Mouse (Mus musculus) erythroid progenitor cell, adult 5-6 weeks (primary cell): ENCODE results near the gene 3425401B19Rik. TPM values are rescaled to one million over a fixed set of nuclear protein-coding genes. Genes with fewer than 3 reads are reported as not detected.
A peak's percentile ranks its signal among the peaks of the same experiment; 100 is the strongest.

ENCODE experiments used
- ATAC-seq: replicated peaks from 2 replicates; pipeline ENCODE4 v1.8.0; 2016; ENCODE audit warnings: moderate number of reproducible peaks, mild to moderate bottlenecking, moderate TSS enrichment, inconsistent platforms; ENCODE audit not compliant: poor library complexity, low FRiP score, severe bottlenecking
- total RNA-seq, 2 experiments: library from RNA; stranded (forward) in 1 of 2; stranded (reverse) in 1 of 2; fragments of 150-400 nt in 1 of 2; fragments of 186-747, 209-891 nt in 1 of 2; gene quantifications; 2 replicates each; pipeline versions ENCODE4 v1.2.3 to v1.2.4; 2015 to 2017; ENCODE audit warnings: low replicate concordance in 2 of 2

The 3425401B19Rik gene
- total RNA-seq (2015; ENCODE audit: low replicate concordance) (not detected in 2 replicates), total RNA-seq (2017; ENCODE audit: low replicate concordance) (not detected in 2 replicates)

DNA sequence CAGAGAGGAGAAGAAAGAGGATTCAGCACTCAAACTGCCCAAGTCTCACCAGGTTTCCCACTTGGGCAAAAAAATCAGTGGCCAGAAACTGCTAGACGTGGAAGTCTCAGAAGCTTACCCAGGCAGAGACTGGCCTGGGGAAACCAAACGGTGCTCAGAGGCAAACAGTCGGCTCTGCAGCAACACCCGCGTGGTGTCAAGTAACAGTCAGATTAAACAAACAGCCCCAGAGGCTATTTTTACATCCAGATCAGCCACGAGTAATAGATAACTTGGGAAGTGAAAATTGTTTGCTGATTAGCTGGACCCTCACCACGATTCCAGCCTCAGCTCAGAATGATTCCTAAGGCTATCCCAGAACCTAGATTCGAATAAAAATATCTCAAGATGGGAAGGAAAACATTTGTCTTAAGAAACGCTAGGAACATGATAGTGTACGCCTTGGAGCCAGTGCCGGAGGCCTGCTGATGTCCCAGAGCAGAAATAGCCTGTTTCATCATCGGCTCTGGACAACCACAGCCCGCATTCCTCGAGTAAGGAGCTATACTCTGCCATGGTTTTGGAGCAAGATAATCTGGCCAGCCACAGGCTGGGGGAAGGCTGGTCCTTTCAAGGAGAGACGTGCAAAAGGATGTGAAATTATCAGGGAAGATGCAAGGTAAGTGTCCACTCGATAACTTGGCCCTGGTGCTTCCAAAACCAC, at the start of gene 3425401B19Rik:
Gene 3425401B19Rik, minus strand, starts transcription at position 170 of the 703 bp plus-strand sequence.
- no peak for ATAC-seq

DNA sequence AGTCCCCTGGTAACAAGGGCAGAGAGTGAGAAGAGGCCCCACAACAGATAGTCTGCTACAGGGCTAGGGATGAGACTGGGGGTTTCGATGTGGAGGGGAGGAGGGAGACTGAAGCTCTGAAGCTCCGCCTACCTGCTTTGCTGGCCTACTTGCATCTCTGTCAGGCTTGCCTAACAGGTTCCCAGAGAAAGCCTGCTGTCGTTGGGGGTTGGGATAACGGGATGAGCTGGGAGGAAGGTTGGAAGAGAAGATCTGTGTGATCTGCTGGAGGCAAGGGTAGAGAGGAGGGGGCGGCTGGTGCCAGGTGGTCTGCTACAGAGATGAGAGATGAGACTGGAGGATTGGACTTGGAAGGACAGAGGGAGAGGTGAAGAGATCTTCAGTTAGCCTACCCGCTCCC, 47.9 kb upstream of the 3425401B19Rik start:
- ATAC-seq = no peak

- no peak for ATAC-seq
Measured at GRCm38 (mm10) chr14:32726864-32727263, 41.8 kb upstream of the 3425401B19Rik start.

- no peak for ATAC-seq
Measured at GRCm38 (mm10) chr14:32721461-32721860, 36.4 kb upstream of the 3425401B19Rik start.

DNA sequence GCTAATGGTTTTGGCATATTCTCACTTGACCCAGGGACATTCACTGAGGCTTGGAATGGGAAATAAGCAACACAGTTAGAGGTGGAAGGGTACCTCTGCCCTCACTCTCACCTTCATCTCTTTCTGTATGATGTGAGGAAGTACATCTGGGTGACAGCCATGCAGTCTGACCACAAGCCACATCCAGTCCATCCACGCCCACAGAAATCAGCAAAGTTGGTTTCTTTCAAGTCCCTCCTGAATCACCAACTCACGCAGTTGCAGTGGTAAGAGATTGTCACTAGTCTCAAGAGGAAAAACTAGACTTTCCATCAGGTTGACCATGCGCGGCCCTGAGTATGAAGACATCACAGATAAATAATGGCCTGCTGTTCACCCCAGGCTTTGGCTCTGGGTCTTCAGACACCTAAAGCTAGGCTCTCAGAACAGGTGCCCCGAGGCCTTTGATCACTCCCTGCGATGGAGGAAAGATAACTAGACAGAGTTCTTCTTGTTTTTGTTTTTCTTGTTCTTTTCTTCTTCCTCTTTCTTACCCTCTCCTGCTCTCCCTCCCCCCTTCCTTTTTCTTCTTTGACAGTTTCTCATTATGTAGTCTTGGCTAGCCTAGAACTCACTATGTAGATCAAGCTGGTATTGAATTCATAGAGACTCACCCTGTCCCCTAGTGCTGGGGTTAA, 31.8 kb upstream of the 3425401B19Rik start:
- no peak for ATAC-seq

DNA sequence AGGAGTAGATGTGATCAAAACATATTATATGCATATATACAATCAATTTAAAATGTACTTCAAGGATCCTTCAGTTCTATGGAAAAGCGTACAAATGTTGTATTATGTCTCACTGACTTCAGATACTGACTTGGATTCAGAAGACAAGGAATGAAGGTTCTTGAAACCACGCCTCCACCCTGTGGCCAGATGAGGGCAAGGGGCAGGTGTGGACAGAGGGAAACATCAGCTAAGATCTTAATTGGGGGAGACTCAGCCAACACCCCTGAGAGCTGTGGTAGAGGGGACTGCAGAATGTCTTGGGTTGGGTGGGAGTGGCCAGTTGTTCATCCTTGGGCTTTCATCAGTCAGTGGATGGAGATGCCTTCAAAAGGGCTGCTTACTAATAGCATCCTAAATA, 30.4 kb upstream of the 3425401B19Rik start:
- no peak for ATAC-seq

DNA sequence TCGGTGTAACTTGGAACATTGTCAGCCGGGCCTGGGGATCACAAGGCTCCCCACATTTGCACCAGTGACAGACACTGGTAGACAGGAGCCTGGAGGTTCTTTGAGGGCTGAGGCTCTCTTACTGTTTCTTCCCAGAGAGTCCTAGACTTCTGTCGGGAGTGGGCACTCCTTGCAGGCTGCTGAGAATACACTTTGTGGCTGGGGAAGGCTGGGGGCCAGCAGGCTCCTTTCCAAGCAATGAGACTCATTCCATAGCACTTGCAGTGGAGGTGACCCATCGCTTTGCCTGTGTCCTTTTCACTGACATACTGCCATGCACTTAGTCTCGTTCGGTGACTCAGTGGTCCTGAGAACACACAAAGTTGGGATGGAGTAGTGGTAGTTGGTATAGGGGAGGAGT, 30.0 kb upstream of the 3425401B19Rik start:
- no peak for ATAC-seq

GRCm38 (mm10) chr14:32709861-32710260, 24.8 kb upstream of the 3425401B19Rik start:
- ATAC-seq = no peak

DNA sequence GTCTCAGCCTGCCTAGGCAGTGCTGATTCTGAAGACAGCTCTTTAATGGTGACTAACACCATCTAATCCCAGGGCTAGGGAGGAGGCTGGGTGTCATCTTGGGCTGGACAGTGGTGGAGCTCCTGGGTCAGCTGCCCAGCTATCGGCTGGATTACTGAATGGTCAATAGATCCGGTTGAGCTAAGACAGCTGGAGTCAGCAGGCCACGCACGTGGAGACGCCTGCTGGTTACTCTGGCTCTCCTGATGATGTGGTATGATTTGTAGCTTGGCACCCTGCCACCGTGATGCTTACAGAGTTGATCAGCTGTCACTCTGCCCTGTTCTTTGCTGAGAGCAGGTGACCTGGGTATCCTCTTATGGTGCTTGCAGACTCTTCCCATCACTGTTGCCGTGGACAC, 23.7 kb upstream of the 3425401B19Rik start:
- no peak for ATAC-seq

- no peak for ATAC-seq
Measured at GRCm38 (mm10) chr14:32707938-32708337, 22.8 kb upstream of the 3425401B19Rik start.

DNA sequence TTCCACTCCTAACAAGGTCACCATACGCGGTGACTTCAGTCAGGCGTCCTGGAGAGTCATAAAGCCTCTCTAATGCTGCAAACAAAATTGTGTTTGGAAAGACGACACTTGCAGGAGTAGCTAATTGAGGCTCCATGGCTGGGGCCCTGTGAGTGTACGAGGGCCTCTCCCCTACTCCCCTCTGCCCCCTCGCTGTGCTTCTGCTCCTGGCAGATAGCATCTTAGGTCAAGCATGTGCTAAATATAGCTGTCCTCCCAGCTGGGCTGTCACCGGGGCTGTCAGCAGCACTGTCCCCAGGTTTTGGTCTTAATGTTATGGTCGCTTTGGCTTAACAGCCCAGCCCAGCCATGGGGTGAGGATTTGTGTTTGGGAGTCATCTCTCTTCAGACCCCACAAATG, 15.9 kb upstream of the 3425401B19Rik start:
- no peak for ATAC-seq

- no peak for ATAC-seq
Measured at GRCm38 (mm10) chr14:32698556-32698955, 13.5 kb upstream of the 3425401B19Rik start.

DNA sequence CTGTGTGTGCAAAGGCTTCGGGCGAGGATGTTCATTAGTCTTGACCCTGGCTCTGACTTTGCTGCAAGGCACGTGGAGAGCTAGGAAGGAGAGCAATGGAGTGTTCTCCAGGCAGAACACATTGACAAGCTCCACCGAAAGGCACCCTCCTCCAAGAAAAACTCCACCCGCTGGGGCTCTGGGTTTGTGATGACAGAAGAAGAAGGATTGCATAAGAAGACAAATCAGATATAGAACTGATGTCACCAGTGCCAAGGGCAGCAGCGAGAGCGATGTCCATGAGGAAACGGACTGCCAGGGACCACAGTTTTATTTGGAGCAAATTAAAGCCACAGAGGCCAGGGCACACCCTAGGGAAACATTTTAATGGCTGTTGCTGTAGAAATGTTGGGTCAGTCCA, 12.7 kb upstream of the 3425401B19Rik start:
- ATAC-seq = no peak

DNA sequence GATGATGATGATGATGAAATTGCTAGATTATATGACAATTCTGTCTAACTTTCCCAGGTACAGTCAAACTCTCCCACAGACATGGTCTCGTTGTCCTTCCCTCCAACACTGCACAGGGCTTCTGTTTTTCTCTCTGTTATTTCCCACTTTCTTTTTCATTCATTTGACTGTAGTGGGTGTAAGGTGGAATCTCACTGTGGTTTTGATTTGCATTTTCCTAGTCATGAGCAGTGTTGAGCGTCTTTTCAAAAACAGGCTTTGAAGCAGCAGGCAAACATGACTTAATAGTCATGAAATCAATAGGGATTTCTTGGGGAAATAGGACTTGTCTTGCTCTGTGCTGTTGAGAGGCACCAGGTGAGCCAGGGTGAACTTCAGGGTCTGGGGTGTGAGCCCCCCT, 11.3 kb upstream of the 3425401B19Rik start:
- ATAC-seq = no peak

- ATAC-seq = no peak
Measured at GRCm38 (mm10) chr14:32695906-32696305, 10.8 kb upstream of the 3425401B19Rik start.

GRCm38 (mm10) chr14:32684735-32685105, 373 bp downstream of the 3425401B19Rik start:
- ATAC-seq = no peak

DNA sequence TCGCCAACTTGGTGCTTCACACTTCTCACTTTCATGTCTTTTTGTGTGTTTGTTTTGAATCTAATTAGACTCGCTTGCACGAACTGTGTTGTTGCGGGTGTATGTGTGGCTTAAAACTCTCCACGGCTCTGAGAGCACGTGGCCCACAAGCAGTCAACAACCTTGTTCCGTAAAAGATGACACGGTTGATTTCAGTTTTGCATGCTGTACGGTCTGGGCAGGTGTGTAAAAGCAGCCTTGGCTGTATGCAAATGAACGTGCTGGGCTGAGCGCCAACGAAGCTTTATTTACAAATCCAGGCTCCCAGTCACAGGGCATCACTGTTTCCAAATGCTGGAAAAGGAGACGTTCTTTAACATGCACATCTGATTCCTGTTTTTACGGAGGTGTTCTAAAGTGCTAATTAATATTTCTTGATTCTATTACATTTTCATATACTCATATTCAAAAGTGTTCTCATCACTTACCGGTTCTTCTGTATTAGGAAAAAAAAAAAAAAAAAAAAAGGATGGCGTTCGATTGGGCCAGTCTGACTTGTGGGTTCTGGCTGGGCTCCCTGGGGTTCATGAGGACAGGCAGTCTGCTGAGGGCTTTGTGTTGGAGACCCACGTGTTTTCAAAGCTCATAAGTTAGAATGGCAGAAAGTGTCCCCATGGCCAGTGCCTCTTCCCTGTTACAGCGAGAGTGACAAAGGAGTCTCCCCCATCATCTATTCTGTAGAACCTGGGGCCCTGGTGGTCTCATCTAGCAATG, 935 bp downstream of the 3425401B19Rik start:
- no peak for ATAC-seq

DNA sequence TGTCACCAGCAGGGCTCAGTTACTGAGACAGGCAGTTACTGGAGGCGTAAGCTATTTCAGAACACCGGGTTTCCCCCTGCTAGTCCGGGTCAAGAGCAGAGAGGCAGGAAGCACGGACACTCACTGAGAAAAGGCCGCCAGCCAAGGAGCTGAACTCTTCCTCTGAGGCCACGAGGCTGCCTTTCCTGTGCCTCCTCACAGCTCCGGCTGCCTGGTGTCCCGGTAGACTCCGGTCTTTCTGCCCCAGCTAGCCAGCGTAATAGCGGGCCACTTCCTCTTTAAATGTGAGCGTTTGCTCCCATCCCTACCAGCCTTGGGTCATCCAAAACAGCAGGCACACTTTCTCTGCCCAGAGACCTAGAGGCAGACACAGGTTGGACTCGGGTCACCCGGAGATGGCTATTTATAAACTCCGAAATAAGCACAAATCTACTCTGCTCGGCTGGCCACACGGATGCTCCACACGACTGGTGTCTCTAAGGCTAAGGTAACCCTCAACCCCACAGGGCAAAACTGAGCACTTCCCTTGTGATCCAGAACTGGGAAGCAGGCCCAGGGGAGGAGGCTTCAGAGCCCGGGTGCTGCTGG, 1.7 kb downstream of the 3425401B19Rik start:
- no peak for ATAC-seq

- peak; percentile 49; the same call in 1 of the 2 replicates for ATAC-seq
Measured at GRCm38 (mm10) chr14:32682536-32682935, 2.6 kb downstream of the 3425401B19Rik start.

GRCm38 (mm10) chr14:32681603-32682002, 3.5 kb downstream of the 3425401B19Rik start:
- ATAC-seq = no peak
